Mouse (Mus musculus): ENCODE data around the gene Gtsf1l.
A peak's percentile ranks its signal among the peaks of the same experiment; 100 is the strongest.

Gtsf1l gene

DNA sequence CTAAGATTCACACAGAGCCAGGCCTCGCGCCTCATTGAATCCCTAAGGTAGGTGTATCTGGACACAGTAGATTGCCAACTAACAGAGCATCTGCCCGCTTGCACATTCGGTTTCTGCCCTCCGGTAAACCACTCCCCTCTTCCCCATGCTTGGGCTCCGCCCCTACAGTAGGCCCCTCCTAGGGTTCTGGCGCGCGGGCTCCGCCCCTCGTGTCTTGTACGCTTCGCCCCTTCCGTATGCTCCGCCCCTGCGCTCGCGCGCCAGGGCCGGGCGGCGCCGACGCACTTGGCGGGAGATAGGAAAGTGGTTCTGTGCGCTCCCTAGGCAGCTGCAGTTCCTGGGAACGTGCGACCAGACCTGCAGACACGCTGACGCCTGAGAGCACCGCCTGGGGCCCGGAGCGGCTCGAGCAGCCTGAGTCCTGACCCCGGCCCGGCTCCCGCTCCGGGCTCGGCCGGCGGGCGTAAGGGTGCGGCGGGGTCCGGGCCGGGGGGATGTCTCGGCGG, 33.3 kb downstream of the Gtsf1l start, which contains the start of gene Mybl2:
Gene Mybl2, plus strand, starts transcription at position 353 of the 506 bp plus-strand sequence.
- peak; percentile 89 to 91 for DNase-seq (ENCODE audit: low read depth in 1 of 2, low spot score in 2 of 2)

- no peak for DNase-seq (ENCODE audit: low read depth in 1 of 2, low spot score in 2 of 2)
Observed at GRCm38 (mm10) chr2:163052826-163053225, 34.8 kb downstream of the Gtsf1l start.

DNA sequence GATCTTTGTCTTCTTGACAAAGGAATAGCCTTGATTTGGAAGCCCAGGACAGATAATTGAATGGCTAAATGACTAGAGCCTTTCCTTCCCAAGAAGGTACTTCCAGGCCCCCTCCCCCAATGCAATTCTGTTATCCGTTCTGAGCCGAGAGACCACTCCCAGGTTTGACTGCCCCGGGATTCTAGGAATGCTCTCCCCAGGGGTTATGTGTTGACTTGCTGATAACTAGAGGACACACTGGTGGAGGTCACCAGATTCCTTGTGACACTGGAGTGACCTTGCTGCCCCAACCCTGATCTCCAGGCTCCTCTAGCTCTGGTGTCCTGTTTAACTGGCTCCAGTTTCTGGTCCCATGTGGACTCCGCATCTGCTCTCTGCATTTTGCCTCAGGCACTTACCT, 35.6 kb downstream of the Gtsf1l start:
- DNase-seq (ENCODE audit: low read depth in 1 of 2, low spot score in 2 of 2), result no peak

GRCm38 (mm10) chr2:163051691-163052090, 36.0 kb downstream of the Gtsf1l start:
- no peak for DNase-seq (ENCODE audit: low read depth in 1 of 2, low spot score in 2 of 2)

DNA sequence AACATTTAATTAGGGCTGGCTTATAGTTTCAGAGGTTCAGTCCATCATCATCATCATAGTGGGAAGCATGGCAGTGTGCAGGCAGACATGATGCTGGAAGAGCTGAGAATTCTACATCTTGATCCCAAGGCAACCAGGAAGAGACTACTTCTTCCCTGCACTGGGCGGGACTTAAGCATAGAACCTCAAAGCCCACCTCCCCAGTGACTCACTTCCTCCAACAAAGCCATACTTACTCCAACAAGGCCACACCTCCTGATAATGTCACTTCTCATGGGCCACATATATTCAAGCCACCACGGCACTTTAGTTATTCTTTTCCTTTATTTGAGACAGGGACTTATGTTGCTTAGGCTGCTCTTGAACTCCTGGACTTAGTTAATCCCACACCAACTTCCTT, 38.5 kb downstream of the Gtsf1l start:
- DNase-seq (ENCODE audit: low read depth in 1 of 2, low spot score in 2 of 2), result no peak

DNA sequence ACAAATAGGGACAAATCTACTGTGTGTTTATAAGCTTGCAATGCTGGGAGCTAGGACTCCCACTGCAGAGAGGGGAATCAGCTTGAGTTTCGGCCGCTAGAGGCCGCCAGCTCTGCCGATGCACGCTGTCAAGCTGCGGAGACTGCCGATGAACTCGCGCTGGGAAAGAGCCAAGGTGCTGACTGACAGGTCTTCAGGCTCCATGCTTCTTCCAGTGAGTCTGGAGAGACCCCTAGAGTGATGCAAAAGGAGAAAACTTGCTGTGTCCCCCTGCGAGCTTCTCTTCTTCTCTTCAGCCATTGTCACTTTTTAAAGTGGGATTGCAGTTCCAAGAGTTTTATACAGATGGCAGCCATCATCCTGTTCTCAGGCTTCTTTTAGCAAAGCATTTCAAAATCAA, 39.5 kb downstream of the Gtsf1l start:
- DNase-seq (ENCODE audit: low read depth in 1 of 2, low spot score in 2 of 2), result peak in 1 of 2 experiments; percentile 7

DNA sequence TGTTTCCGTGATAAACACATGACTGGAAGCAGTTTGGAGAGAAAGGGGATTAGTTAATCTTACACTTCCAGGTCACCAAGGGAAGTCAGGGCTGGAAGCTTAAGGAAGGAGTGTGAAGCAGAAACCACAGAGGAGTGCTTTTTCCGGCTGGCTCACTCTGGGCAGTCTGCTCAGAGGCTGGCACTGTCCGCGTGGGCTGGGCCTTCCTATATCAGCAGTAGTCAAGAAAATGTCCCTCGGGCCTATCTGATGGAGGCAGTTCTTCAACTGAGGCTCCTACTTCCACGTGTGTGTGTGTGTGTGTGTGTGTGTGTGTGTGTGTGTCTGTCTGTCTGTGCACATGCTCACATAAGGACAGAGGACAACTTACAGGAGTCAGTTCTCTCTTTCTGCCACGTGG, 47.7 kb downstream of the Gtsf1l start:
- no peak for DNase-seq (ENCODE audit: low read depth in 1 of 2, low spot score in 2 of 2)

Measured in monocyte, adult 2 months (primary cell).